Mouse (Mus musculus) spleen, postnatal 0 days (tissue): ENCODE results near the gene Ppfibp2. TPM values are rescaled to one million over a fixed set of nuclear protein-coding genes. Genes with fewer than 3 reads are reported as not detected.

Experiments
- polyA plus RNA-seq: library from polyadenylated mRNA; unstranded; fragments of >200 nt; fragmentation: Nextera tagmentation; extraction: Ambion mirVana; gene quantifications from 2 replicates; pipeline ENCODE4 v1.2.1, GENCODE M21; 2015

Ppfibp2 gene
- polyA plus RNA-seq: 4.4 and 5.1 TPM in 2 replicates

DNA sequence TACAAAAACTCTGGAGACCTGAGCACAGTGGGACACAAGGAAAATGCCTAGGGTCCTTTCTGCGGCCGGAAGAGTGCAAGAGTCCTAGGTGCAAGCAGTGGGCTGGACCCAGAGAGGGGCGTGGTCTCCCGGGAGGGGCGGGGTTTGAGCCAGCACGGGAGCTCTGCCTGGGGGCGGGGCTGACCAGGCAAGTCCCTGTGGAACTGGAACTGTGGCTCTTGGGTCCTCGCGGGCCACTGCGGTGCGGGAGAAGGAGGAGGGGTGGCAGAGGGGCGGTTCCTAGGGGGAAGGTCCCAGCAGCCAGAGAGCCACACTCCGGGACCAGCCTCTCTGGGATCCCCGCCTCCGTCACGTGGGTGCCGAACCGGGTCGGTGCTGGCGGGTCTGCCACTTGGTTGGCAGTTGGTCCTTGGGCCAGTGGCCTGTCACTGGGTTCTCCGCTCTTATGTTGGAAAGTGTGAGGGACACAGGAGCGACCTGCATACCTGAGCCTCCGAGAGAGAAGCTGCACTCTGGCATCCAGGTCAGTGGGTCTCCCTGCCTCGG lies at the start of gene Ppfibp2:
Gene Ppfibp2 (plus strand): TSS at position 351 of the 546 bp plus-strand sequence.

DNA sequence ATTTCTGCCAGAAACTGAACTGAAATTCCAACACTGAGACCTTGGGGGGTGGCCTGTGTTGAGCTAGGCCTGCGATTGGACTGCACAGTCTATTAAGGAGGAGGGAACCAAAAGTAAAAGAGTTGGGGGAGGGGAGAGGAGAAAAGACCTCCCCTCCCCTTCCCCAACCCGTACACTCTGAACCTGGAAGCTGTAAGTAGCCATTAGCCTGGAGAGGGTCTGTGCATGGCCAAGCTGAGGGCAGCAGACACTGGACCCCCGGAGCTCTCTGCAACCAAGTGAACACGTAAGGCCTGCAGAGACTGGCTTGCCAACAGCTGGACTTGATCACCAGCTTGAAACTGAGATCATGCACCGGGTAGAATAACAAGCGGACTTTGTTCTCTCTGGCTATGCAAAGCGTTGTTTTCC lies 27.7 kb upstream of the Ppfibp2 start, which contains the start of gene Olfml1:
Gene Olfml1 (plus strand): TSS at position 186 of the 411 bp plus-strand sequence.

GRCm38 (mm10) chr7:107625061-107625460 lies 30.1 kb downstream of the Ppfibp2 start, which contains the start of gene 5330417H12Rik:
5330417H12Rik (minus strand) TSS chr7:107625161.

DNA sequence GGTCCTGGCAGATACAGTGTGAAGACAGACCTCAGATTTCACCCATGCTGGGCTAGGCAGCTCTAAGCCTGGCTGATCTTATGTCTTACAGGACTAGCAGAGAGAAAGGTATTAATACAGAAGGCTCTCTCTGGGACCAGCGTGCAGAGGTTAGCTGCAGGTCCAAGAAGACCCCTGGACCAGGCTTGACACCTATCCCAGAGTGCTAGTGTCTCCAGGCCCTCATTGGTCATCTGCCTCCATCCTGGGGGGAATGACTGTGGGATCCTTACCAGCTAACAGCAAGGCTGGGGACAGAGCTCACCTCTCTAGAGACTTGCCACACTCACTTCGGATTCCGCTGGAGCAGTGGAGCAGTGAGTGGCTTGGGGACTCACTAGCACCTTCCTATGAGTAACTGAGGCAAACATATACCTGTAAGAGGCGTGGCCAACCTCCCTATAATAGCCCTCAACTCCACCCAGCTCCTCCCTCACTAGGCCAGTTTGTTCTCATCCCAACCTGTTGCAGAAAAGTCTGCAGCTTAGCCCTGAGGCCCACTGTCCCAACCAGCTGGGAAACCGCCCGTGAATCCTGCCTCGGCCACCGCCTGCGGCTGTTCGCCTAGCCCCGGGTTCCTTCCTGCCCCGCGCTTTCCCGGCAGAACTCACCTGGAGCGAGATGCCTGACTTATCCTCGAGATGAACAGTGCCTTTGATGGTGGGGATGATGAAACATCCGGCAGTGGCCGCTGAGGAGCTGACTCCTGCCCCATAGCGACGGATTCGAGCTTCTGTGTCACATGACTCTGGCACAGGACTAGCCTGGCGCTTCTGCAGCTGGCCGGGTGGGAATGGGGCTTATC lies 162.5 kb downstream of the Ppfibp2 start, which contains the start of gene Cyb5r2:
Gene Cyb5r2 (minus strand): TSS at position 725 of the 844 bp plus-strand sequence.

Other genes with a start within 250 kb of the Ppfibp2 start
- 0.10 and 0.28 TPM in 2 replicates for gene Syt9, start 224.5 kb upstream of the Ppfibp2 start, polyA plus RNA-seq
- 6.7 and 9.8 TPM in 2 replicates for gene Olfml1, start 27.8 kb upstream of the Ppfibp2 start, polyA plus RNA-seq
- 0.20 TPM in 1 of 2 replicates, not detected in the other for gene 5330417H12Rik, start 30.0 kb downstream of the Ppfibp2 start, polyA plus RNA-seq
- 0.06 and 0.17 TPM in 2 replicates for gene Cyb5r2, start 162.8 kb downstream of the Ppfibp2 start, polyA plus RNA-seq
- gene Ovch2, start 206.0 kb downstream of the Ppfibp2 start, polyA plus RNA-seq: not detected in 2 replicates
- gene Olfr467, start 217.1 kb downstream of the Ppfibp2 start, polyA plus RNA-seq: not detected in 2 replicates
- not detected in 2 replicates for gene Olfr469, start 230.3 kb downstream of the Ppfibp2 start, polyA plus RNA-seq